Mouse (Mus musculus) lung, embryonic 16.5 days (tissue): ENCODE data around the gene Fra10ac1. TPM values are rescaled to one million over a fixed set of nuclear protein-coding genes. Genes with fewer than 3 reads are reported as not detected.

Experiments
- ATAC-seq: fragments of 200-750 bp; cut with Nextera tagmentation; 2 replicates; pipeline ENCODE4 v1.8.0; 2017; ENCODE audit warnings: low read depth, mild to moderate bottlenecking, moderate library complexity
- H3K27ac ChIP-seq: fragments of 300-500 bp; sonication (generic); 2 replicates; pipeline ENCODE4 v1.5.1; 2014; ENCODE audit warnings: mild to moderate bottlenecking, control low read depth, low read length
- H3K27me3 ChIP-seq: fragments of 300-500 bp; sonication (generic); 2 replicates; pipeline ENCODE4 v1.6.1; 2014; ENCODE audit warnings: low read depth, low read length, mixed read lengths; ENCODE audit not compliant: control insufficient read depth, insufficient read depth
- H3K36me3 ChIP-seq: fragments of 300-500 bp; sonication (generic); 2 replicates; pipeline ENCODE4 v1.6.1; 2014; ENCODE audit warnings: low read length; ENCODE audit not compliant: control insufficient read depth, insufficient read depth
- H3K4me1 ChIP-seq: fragments of 300-500 bp; sonication (generic); replicated peaks from 2 replicates; pipeline ENCODE4 v1.6.1; 2014; ENCODE audit warnings: low read length, mixed read lengths; ENCODE audit not compliant: control insufficient read depth, insufficient read depth
- H3K4me2 ChIP-seq: fragments of 300-500 bp; sonication (generic); 2 replicates; pipeline ENCODE4 v1.6.1; 2014; ENCODE audit warnings: low read depth, low read length, control low read depth
- H3K4me3 ChIP-seq: fragments of 300-500 bp; sonication (generic); 2 replicates; pipeline ENCODE4 v1.5.1; 2014; ENCODE audit warnings: mild to moderate bottlenecking, low read length, control low read depth
- H3K9ac ChIP-seq: fragments of 300-500 bp; sonication (generic); 2 replicates; pipeline ENCODE4 v1.6.1; 2014; ENCODE audit warnings: low read length, control low read depth
- H3K9me3 ChIP-seq: fragments of 300-500 bp; sonication (generic); 2 replicates; pipeline ENCODE4 v1.6.1; 2016; ENCODE audit warnings: low read length; ENCODE audit not compliant: control insufficient read depth
- whole genome bisulfite sequencing: fragments of 180-500 bp; shearing (Covaris S2); extraction: QIAGEN DNeasy Blood & Tissue Kit; methylation state at CpG from one replicate; pipeline ENCODE4 v1.1.7; 2014; 5-methylcytosine and 5-hydroxymethylcytosine counted together
- polyA plus RNA-seq: library from polyadenylated mRNA; unstranded; fragments of >200 nt; fragmentation: Nextera tagmentation; extraction: Ambion mirVana; gene quantifications from 2 replicates; pipeline ENCODE4 v1.2.1, GENCODE M21; 2015

The Fra10ac1 gene
- polyA plus RNA-seq, 1 experiment from 2014 or later: 31.7 TPM

- 92% methylated on average over 4 of the region's 4 CpGs for WGBS
Measured at GRCm38 (mm10) chr19:38195245-38195644, 28.7 kb downstream of the Fra10ac1 start.

GRCm38 (mm10) chr19:38191446-38191845, 32.5 kb downstream of the Fra10ac1 start:
- whole genome bisulfite sequencing: 79% methylated on average over 5 of the region's 5 CpGs
- Histone ChIP-seq H3K36me3 (no peaks in the 10 kb centered on the region), H3K9ac (no peak overlapping the region), H3K4me2 (no peak overlapping the region), H3K4me1 (no peaks in the 10 kb centered on the region), H3K27ac (no peak overlapping the region), H3K9me3 (no peaks in the 10 kb centered on the region), H3K27me3 (no peaks in the 10 kb centered on the region), H3K4me3 (no peak overlapping the region)
- ATAC-seq: no peak

More at GRCm38 (mm10) chr19:38195245-38195644, 28.7 kb downstream of the Fra10ac1 start:
- Histone ChIP-seq H3K36me3 (0 out of 2 replicates have a peak, but pooled peaks cover 2% of the 10 kb centered on the region), H3K27me3 (no peaks in the 10 kb centered on the region), H3K27ac (no peak overlapping the region), H3K4me1 (no peaks in the 10 kb centered on the region), H3K4me3 (no peak overlapping the region), H3K9ac (no peak overlapping the region), H3K4me2 (no peak overlapping the region), H3K9me3 (no peaks in the 10 kb centered on the region)
- no peak for ATAC-seq

GRCm38 (mm10) chr19:38190606-38191005, 33.4 kb downstream of the Fra10ac1 start:
- 81% methylated on average over 3 of the region's 3 CpGs for WGBS

GRCm38 (mm10) chr19:38187345-38187680, 36.6 kb downstream of the Fra10ac1 start:
- H3K27ac ChIP-seq: no peak overlapping the region
- no peaks in the 10 kb centered on the region for H3K9me3 ChIP-seq
- no peaks in the 10 kb centered on the region for H3K27me3 ChIP-seq
- H3K4me3 ChIP-seq: no peak overlapping the region
- H3K4me1 ChIP-seq: no peaks in the 10 kb centered on the region
- ATAC-seq: no peak
- H3K36me3 ChIP-seq: no peaks in the 10 kb centered on the region
- 84% methylated on average over 2 of the region's 2 CpGs for WGBS
- no peak overlapping the region for H3K9ac ChIP-seq
- no peak overlapping the region for H3K4me2 ChIP-seq

More at GRCm38 (mm10) chr19:38190606-38191005, 33.4 kb downstream of the Fra10ac1 start:
- no peaks in the 10 kb centered on the region for H3K9me3 ChIP-seq
- ATAC-seq: no peak
- no peaks in the 10 kb centered on the region for H3K36me3 ChIP-seq
- H3K4me2 ChIP-seq: no peak overlapping the region
- no peak overlapping the region for H3K27ac ChIP-seq
- no peaks in the 10 kb centered on the region for H3K27me3 ChIP-seq
- H3K4me3 ChIP-seq: no peak overlapping the region
- H3K4me1 ChIP-seq: no peaks in the 10 kb centered on the region
- H3K9ac ChIP-seq: no peak overlapping the region

- Histone ChIP-seq H3K36me3 (no peaks in the 10 kb centered on the region), H3K4me2 (no peak overlapping the region), H3K27me3 (no peaks in the 10 kb centered on the region), H3K9me3 (no peaks in the 10 kb centered on the region), H3K4me1 (no peaks in the 10 kb centered on the region), H3K9ac (no peak overlapping the region), H3K4me3 (no peak overlapping the region), H3K27ac (no peak overlapping the region)
- no peak for ATAC-seq
- WGBS: 75% methylated on average over 5 of the region's 5 CpGs
Measured at GRCm38 (mm10) chr19:38186631-38187344, 37.2 kb downstream of the Fra10ac1 start.

GRCm38 (mm10) chr19:38179675-38180074, 44.3 kb downstream of the Fra10ac1 start:
- Histone ChIP-seq H3K9me3 (no peaks in the 10 kb centered on the region), H3K4me1 (no peaks in the 10 kb centered on the region), H3K36me3 (no peaks in the 10 kb centered on the region), H3K4me3 (no peak overlapping the region), H3K27ac (no peak overlapping the region), H3K9ac (no peak overlapping the region), H3K4me2 (no peak overlapping the region), H3K27me3 (no peaks in the 10 kb centered on the region)
- no peak for ATAC-seq
- WGBS: 81% methylated on average over 9 of the region's 9 CpGs

- ATAC-seq: no peak
- no peak overlapping the region for H3K4me3 ChIP-seq
- no peak overlapping the region for H3K27ac ChIP-seq
- H3K4me2 ChIP-seq: no peak overlapping the region
- no peaks in the 10 kb centered on the region for H3K36me3 ChIP-seq
- H3K27me3 ChIP-seq: no peaks in the 10 kb centered on the region
- H3K4me1 ChIP-seq: no peaks in the 10 kb centered on the region
- no peaks in the 10 kb centered on the region for H3K9me3 ChIP-seq
- H3K9ac ChIP-seq: no peak overlapping the region
- 47% methylated on average over 2 of the region's 2 CpGs for WGBS
Measured at GRCm38 (mm10) chr19:38164633-38165032, 59.3 kb downstream of the Fra10ac1 start.

GRCm38 (mm10) chr19:38161648-38162354, 62.2 kb downstream of the Fra10ac1 start:
- no peak overlapping the region for H3K4me2 ChIP-seq
- H3K4me3 ChIP-seq: no peak overlapping the region
- 72% methylated on average over 21 of the region's 21 CpGs for WGBS
- no peaks in the 10 kb centered on the region for H3K36me3 ChIP-seq
- no peaks in the 10 kb centered on the region for H3K4me1 ChIP-seq
- no peak overlapping the region for H3K9ac ChIP-seq
- no peaks in the 10 kb centered on the region for H3K9me3 ChIP-seq
- H3K27ac ChIP-seq: no peak overlapping the region
- ATAC-seq: no peak
- H3K27me3 ChIP-seq: no peaks in the 10 kb centered on the region

GRCm38 (mm10) chr19:38156243-38156642, 67.7 kb downstream of the Fra10ac1 start:
- ATAC-seq: no peak

More at GRCm38 (mm10) chr19:38156243-38156642, 67.7 kb downstream of the Fra10ac1 start:
- H3K4me2 ChIP-seq: no peak overlapping the region
- no peaks in the 10 kb centered on the region for H3K36me3 ChIP-seq
- no peak overlapping the region for H3K27ac ChIP-seq
- no peaks in the 10 kb centered on the region for H3K4me1 ChIP-seq
- H3K9me3 ChIP-seq: no peaks in the 10 kb centered on the region
- H3K9ac ChIP-seq: no peak overlapping the region
- no peak overlapping the region for H3K4me3 ChIP-seq
- WGBS: 95% methylated on average over 1 of the region's 1 CpGs
- H3K27me3 ChIP-seq: no peaks in the 10 kb centered on the region
